Mouse (Mus musculus): ENCODE results near the gene Tll2. TPM values are rescaled to one million over a fixed set of nuclear protein-coding genes. Genes with fewer than 3 reads are reported as not detected.

Tll2 gene
- polyA plus RNA-seq, 1 experiment from 2014 or later: not detected

GRCm38 (mm10) chr19:41083646-41084045, 123.0 kb downstream of the Tll2 start:
- no peak for ATAC-seq (ENCODE audit: low FRiP score, low TSS enrichment)
- WGBS: 90% methylated on average over 14 of the region's 14 CpGs
- no peak overlapping the region for H3K4me3 ChIP-seq (ENCODE audit: low read length)
- H3K27ac ChIP-seq (ENCODE audit: low read length): no peak overlapping the region
- no peaks in the 10 kb centered on the region for H3K36me3 ChIP-seq (ENCODE audit: insufficient read depth, low read length)
- no peak overlapping the region for H3K4me2 ChIP-seq (replicated peaks; ENCODE audit: low read depth, low read length)
- H3K4me1 ChIP-seq (ENCODE audit: insufficient read depth, low read length): no peaks in the 10 kb centered on the region; the same call in 1 of the 2 replicates
- peaks cover 10% of the 10 kb centered on the region for H3K27me3 ChIP-seq (ENCODE audit: insufficient read depth, low read length)
- H3K9ac ChIP-seq (replicated peaks; ENCODE audit: low read length): no peak overlapping the region
- H3K9me3 ChIP-seq (ENCODE audit: low read length): no peaks in the 10 kb centered on the region

GRCm38 (mm10) chr19:41081589-41081988, 125.0 kb downstream of the Tll2 start:
- Histone ChIP-seq H3K4me3 (ENCODE audit: low read length) (no peak overlapping the region), H3K27ac (ENCODE audit: low read length) (no peak overlapping the region), H3K9ac (replicated peaks; ENCODE audit: low read length) (no peak overlapping the region), H3K9me3 (ENCODE audit: low read length) (no peaks in the 10 kb centered on the region), H3K27me3 (ENCODE audit: insufficient read depth, low read length) (no peaks in the 10 kb centered on the region), H3K36me3 (ENCODE audit: insufficient read depth, low read length) (no peaks in the 10 kb centered on the region), H3K4me2 (replicated peaks; ENCODE audit: low read depth, low read length) (no peak overlapping the region), H3K4me1 (ENCODE audit: insufficient read depth, low read length) (no peaks in the 10 kb centered on the region)
- no peak for ATAC-seq (ENCODE audit: low FRiP score, low TSS enrichment)
- WGBS: 81% methylated on average over 3 of the region's 3 CpGs

GRCm38 (mm10) chr19:41076906-41077305, 129.7 kb downstream of the Tll2 start, which contains the start of gene Opalin:
Opalin (minus strand) TSS chr19:41077113.
- no peak within 1 kb of the TSS for H3K4me3 ChIP-seq (ENCODE audit: low read length)
- no peaks in the 10 kb centered on the region for H3K36me3 ChIP-seq (ENCODE audit: insufficient read depth, low read length)
- no peak for ATAC-seq (ENCODE audit: low FRiP score, low TSS enrichment)
- no peaks in the 10 kb centered on the region for H3K9me3 ChIP-seq (ENCODE audit: low read length)
- WGBS: 84% methylated on average over 3 of the region's 3 CpGs
- no peaks in the 10 kb centered on the region for H3K27me3 ChIP-seq (ENCODE audit: insufficient read depth, low read length)
- no peaks in the 10 kb centered on the region for H3K4me1 ChIP-seq (ENCODE audit: insufficient read depth, low read length)
- no peak within 1 kb of the TSS for H3K9ac ChIP-seq (replicated peaks; ENCODE audit: low read length)
- no peak within 1 kb of the TSS for H3K4me2 ChIP-seq (replicated peaks; ENCODE audit: low read depth, low read length)
- no peak within 1 kb of the TSS for H3K27ac ChIP-seq (ENCODE audit: low read length)

- no peaks in the 10 kb centered on the region for H3K27me3 ChIP-seq (ENCODE audit: insufficient read depth, low read length)
- no peak overlapping the region for H3K27ac ChIP-seq (ENCODE audit: low read length)
- no peak for ATAC-seq (ENCODE audit: low FRiP score, low TSS enrichment)
- WGBS: 90% methylated on average over 14 of the region's 14 CpGs
- H3K4me3 ChIP-seq (ENCODE audit: low read length): no peak overlapping the region
- no peaks in the 10 kb centered on the region for H3K36me3 ChIP-seq (ENCODE audit: insufficient read depth, low read length)
- no peak overlapping the region for H3K9ac ChIP-seq (replicated peaks; ENCODE audit: low read length)
- no peaks in the 10 kb centered on the region for H3K4me1 ChIP-seq (ENCODE audit: insufficient read depth, low read length)
- H3K9me3 ChIP-seq (ENCODE audit: low read length): no peaks in the 10 kb centered on the region
- H3K4me2 ChIP-seq (replicated peaks; ENCODE audit: low read depth, low read length): no peak overlapping the region
These were observed 132.7 kb downstream of the Tll2 start for GRCm38 (mm10) chr19:41073746-41074455.

GRCm38 (mm10) chr19:41071500-41071899, 135.1 kb downstream of the Tll2 start:
- no peak for ATAC-seq (ENCODE audit: low FRiP score, low TSS enrichment)
- Histone ChIP-seq H3K4me2 (replicated peaks; ENCODE audit: low read depth, low read length) (no peak overlapping the region), H3K4me3 (ENCODE audit: low read length) (no peak overlapping the region), H3K27ac (ENCODE audit: low read length) (no peak overlapping the region), H3K4me1 (ENCODE audit: insufficient read depth, low read length) (no peaks in the 10 kb centered on the region), H3K36me3 (ENCODE audit: insufficient read depth, low read length) (no peaks in the 10 kb centered on the region), H3K9me3 (ENCODE audit: low read length) (no peaks in the 10 kb centered on the region), H3K9ac (replicated peaks; ENCODE audit: low read length) (no peak overlapping the region), H3K27me3 (ENCODE audit: insufficient read depth, low read length) (no peaks in the 10 kb centered on the region)
- 12% methylated on average over 8 of the region's 8 CpGs for WGBS

- Histone ChIP-seq H3K4me1 (ENCODE audit: insufficient read depth, low read length) (peaks cover 18% of the 10 kb centered on the region), H3K36me3 (ENCODE audit: insufficient read depth, low read length) (no peaks in the 10 kb centered on the region), H3K27ac (ENCODE audit: low read length) (no peak overlapping the region), H3K9me3 (ENCODE audit: low read length) (no peaks in the 10 kb centered on the region), H3K4me2 (replicated peaks; ENCODE audit: low read depth, low read length) (no peak overlapping the region), H3K4me3 (ENCODE audit: low read length) (no peak overlapping the region), H3K27me3 (ENCODE audit: insufficient read depth, low read length) (no peaks in the 10 kb centered on the region), H3K9ac (replicated peaks; ENCODE audit: low read length) (no peak overlapping the region)
- 60% methylated on average over 4 of the region's 4 CpGs for WGBS
- ATAC-seq (ENCODE audit: low FRiP score, low TSS enrichment): no peak
These were observed 151.9 kb downstream of the Tll2 start for GRCm38 (mm10) chr19:41054702-41055101.

GRCm38 (mm10) chr19:41053530-41053929, 153.1 kb downstream of the Tll2 start:
- H3K4me2 ChIP-seq (replicated peaks; ENCODE audit: low read depth, low read length): no peak overlapping the region
- H3K27me3 ChIP-seq (ENCODE audit: insufficient read depth, low read length): no peaks in the 10 kb centered on the region
- H3K4me3 ChIP-seq (ENCODE audit: low read length): no peak overlapping the region
- H3K9me3 ChIP-seq (ENCODE audit: low read length): no peaks in the 10 kb centered on the region
- H3K4me1 ChIP-seq (ENCODE audit: insufficient read depth, low read length): peaks cover 18% of the 10 kb centered on the region
- 39% methylated on average over 10 of the region's 10 CpGs for WGBS
- H3K36me3 ChIP-seq (ENCODE audit: insufficient read depth, low read length): no peaks in the 10 kb centered on the region
- H3K9ac ChIP-seq (replicated peaks; ENCODE audit: low read length): no peak overlapping the region
- H3K27ac ChIP-seq (ENCODE audit: low read length): peak overlapping the region; percentile 74
- no peak for ATAC-seq (ENCODE audit: low FRiP score, low TSS enrichment)

- Histone ChIP-seq H3K4me1 (ENCODE audit: insufficient read depth, low read length) (peaks cover 18% of the 10 kb centered on the region), H3K27ac (ENCODE audit: low read length) (peak overlapping the region; percentile 74), H3K4me2 (replicated peaks; ENCODE audit: low read depth, low read length) (no peak overlapping the region), H3K36me3 (ENCODE audit: insufficient read depth, low read length) (no peaks in the 10 kb centered on the region), H3K4me3 (ENCODE audit: low read length) (no peak overlapping the region), H3K27me3 (ENCODE audit: insufficient read depth, low read length) (no peaks in the 10 kb centered on the region), H3K9me3 (ENCODE audit: low read length) (no peaks in the 10 kb centered on the region), H3K9ac (replicated peaks; ENCODE audit: low read length) (no peak overlapping the region)
- ATAC-seq (ENCODE audit: low FRiP score, low TSS enrichment): peak; percentile 82
- WGBS: 40% methylated on average over 5 of the region's 5 CpGs
These were observed 154.4 kb downstream of the Tll2 start for GRCm38 (mm10) chr19:41052247-41052646.

- H3K4me2 ChIP-seq (replicated peaks; ENCODE audit: low read depth, low read length): no peak overlapping the region
- 67% methylated on average over 1 of the region's 1 CpGs for WGBS
- H3K36me3 ChIP-seq (ENCODE audit: insufficient read depth, low read length): no peaks in the 10 kb centered on the region
- peak overlapping the region; percentile 74 for H3K27ac ChIP-seq (ENCODE audit: low read length)
- H3K9me3 ChIP-seq (ENCODE audit: low read length): no peaks in the 10 kb centered on the region
- H3K27me3 ChIP-seq (ENCODE audit: insufficient read depth, low read length): no peaks in the 10 kb centered on the region
- no peak overlapping the region for H3K9ac ChIP-seq (replicated peaks; ENCODE audit: low read length)
- H3K4me3 ChIP-seq (ENCODE audit: low read length): no peak overlapping the region
- peaks cover 18% of the 10 kb centered on the region for H3K4me1 ChIP-seq (ENCODE audit: insufficient read depth, low read length)
- no peak for ATAC-seq (ENCODE audit: low FRiP score, low TSS enrichment)
These were observed 154.9 kb downstream of the Tll2 start for GRCm38 (mm10) chr19:41051714-41052113.

- no peak for ATAC-seq (ENCODE audit: low FRiP score, low TSS enrichment)
- Histone ChIP-seq H3K4me2 (replicated peaks; ENCODE audit: low read depth, low read length) (no peak overlapping the region), H3K4me1 (ENCODE audit: insufficient read depth, low read length) (peaks cover 15% of the 10 kb centered on the region), H3K4me3 (ENCODE audit: low read length) (no peak overlapping the region), H3K9me3 (ENCODE audit: low read length) (no peaks in the 10 kb centered on the region), H3K9ac (replicated peaks; ENCODE audit: low read length) (no peak overlapping the region), H3K27ac (ENCODE audit: low read length) (no peak overlapping the region), H3K27me3 (ENCODE audit: insufficient read depth, low read length) (no peaks in the 10 kb centered on the region), H3K36me3 (ENCODE audit: insufficient read depth, low read length) (no peaks in the 10 kb centered on the region)
- 66% methylated on average over 3 of the region's 3 CpGs for WGBS
These were observed 158.5 kb downstream of the Tll2 start for GRCm38 (mm10) chr19:41048187-41048559.
